Mouse (Mus musculus) lung, embryonic 16.5 days (tissue): ENCODE data around the gene Gm17359. TPM values are rescaled to one million over a fixed set of nuclear protein-coding genes. Genes with fewer than 3 reads are reported as not detected.

ENCODE experiments used
- ATAC-seq: fragments of 200-750 bp; cut with Nextera tagmentation; 2 replicates; pipeline ENCODE4 v1.8.0; 2017; ENCODE audit warnings: low read depth, mild to moderate bottlenecking, moderate library complexity
- H3K27ac ChIP-seq: fragments of 300-500 bp; sonication (generic); 2 replicates; pipeline ENCODE4 v1.5.1; 2014; ENCODE audit warnings: mild to moderate bottlenecking, control low read depth, low read length
- H3K27me3 ChIP-seq: fragments of 300-500 bp; sonication (generic); 2 replicates; pipeline ENCODE4 v1.6.1; 2014; ENCODE audit warnings: low read depth, low read length, mixed read lengths; ENCODE audit not compliant: control insufficient read depth, insufficient read depth
- H3K36me3 ChIP-seq: fragments of 300-500 bp; sonication (generic); 2 replicates; pipeline ENCODE4 v1.6.1; 2014; ENCODE audit warnings: low read length; ENCODE audit not compliant: control insufficient read depth, insufficient read depth
- H3K4me1 ChIP-seq: fragments of 300-500 bp; sonication (generic); replicated peaks from 2 replicates; pipeline ENCODE4 v1.6.1; 2014; ENCODE audit warnings: low read length, mixed read lengths; ENCODE audit not compliant: control insufficient read depth, insufficient read depth
- H3K4me2 ChIP-seq: fragments of 300-500 bp; sonication (generic); 2 replicates; pipeline ENCODE4 v1.6.1; 2014; ENCODE audit warnings: low read depth, low read length, control low read depth
- H3K4me3 ChIP-seq: fragments of 300-500 bp; sonication (generic); 2 replicates; pipeline ENCODE4 v1.5.1; 2014; ENCODE audit warnings: mild to moderate bottlenecking, low read length, control low read depth
- H3K9ac ChIP-seq: fragments of 300-500 bp; sonication (generic); 2 replicates; pipeline ENCODE4 v1.6.1; 2014; ENCODE audit warnings: low read length, control low read depth
- H3K9me3 ChIP-seq: fragments of 300-500 bp; sonication (generic); 2 replicates; pipeline ENCODE4 v1.6.1; 2016; ENCODE audit warnings: low read length; ENCODE audit not compliant: control insufficient read depth
- WGBS: fragments of 180-500 bp; shearing (Covaris S2); extraction: QIAGEN DNeasy Blood & Tissue Kit; methylation state at CpG from one replicate; pipeline ENCODE4 v1.1.7; 2014; 5-methylcytosine and 5-hydroxymethylcytosine counted together
- polyA plus RNA-seq: library from polyadenylated mRNA; unstranded; fragments of >200 nt; fragmentation: Nextera tagmentation; extraction: Ambion mirVana; gene quantifications from 2 replicates; pipeline ENCODE4 v1.2.1, GENCODE M21; 2015

Gene Gm17359
- polyA plus RNA-seq, 1 experiment from 2014 or later, result not detected

DNA sequence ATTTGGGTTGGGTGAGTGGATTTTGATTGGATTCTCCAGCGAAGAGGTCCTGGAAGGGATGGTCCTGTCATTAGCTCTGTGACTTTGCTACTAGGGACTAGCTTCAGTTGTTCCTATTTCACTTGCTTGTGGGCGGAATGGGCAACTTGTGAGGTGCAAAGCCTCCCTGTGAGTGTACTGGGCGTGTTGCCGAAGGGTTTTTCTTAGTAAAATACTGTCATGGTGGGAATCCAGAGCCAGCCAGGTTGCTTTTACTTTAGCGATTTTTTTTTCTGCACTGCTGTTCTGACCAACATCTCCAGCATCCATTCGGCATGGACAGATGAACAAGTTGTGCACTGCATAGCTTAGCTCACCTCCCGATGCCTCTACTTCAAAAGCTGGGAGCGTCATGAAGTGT, 65.6 kb downstream of the Gm17359 start:
- Histone ChIP-seq H3K36me3 (no peaks in the 10 kb centered on the region), H3K27ac (no peak overlapping the region), H3K9me3 (no peaks in the 10 kb centered on the region), H3K4me2 (no peak overlapping the region), H3K4me3 (no peak overlapping the region), H3K27me3 (no peaks in the 10 kb centered on the region), H3K9ac (no peak overlapping the region), H3K4me1 (no peaks in the 10 kb centered on the region)
- no peak for ATAC-seq
- 89% methylated on average over 8 of the region's 8 CpGs for WGBS

DNA sequence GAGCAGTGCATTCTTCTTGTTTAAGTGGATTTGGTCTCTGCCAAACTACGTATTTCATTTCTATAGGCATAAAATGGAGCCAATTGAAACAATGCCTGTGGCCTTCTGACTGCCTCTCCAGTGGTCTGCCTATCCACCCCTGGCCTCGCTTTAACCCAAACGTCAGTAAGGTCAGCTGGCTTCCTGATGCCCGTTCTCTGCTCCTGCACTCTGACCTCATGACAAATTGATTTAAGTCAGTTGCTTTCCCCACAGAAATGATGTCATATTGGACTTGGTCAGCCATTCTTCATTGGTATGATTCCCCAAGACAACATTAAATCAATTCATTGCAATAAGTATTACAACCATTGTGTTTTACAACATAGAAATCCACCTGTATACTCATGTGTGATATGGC, 72.1 kb downstream of the Gm17359 start:
- no peak for ATAC-seq

GRCm38 (mm10) chr3:79409927-79410628, 73.6 kb downstream of the Gm17359 start:
- Histone ChIP-seq H3K27me3 (no peaks in the 10 kb centered on the region), H3K9ac (no peak overlapping the region), H3K4me2 (no peak overlapping the region), H3K4me3 (no peak overlapping the region), H3K36me3 (no peaks in the 10 kb centered on the region), H3K9me3 (no peaks in the 10 kb centered on the region), H3K4me1 (no peaks in the 10 kb centered on the region), H3K27ac (no peak overlapping the region)
- ATAC-seq, result no peak
- 37% methylated on average over 10 of the region's 10 CpGs for WGBS

More for the DNA sequence above, 72.1 kb downstream of the Gm17359 start:
- WGBS, result 52% methylated on average over 4 of the region's 4 CpGs
- Histone ChIP-seq H3K9me3 (no peaks in the 10 kb centered on the region), H3K4me1 (no peaks in the 10 kb centered on the region), H3K36me3 (no peaks in the 10 kb centered on the region), H3K4me2 (no peak overlapping the region), H3K27ac (no peak overlapping the region), H3K9ac (no peak overlapping the region), H3K27me3 (no peaks in the 10 kb centered on the region), H3K4me3 (no peak overlapping the region)

GRCm38 (mm10) chr3:79410629-79410995, 74.2 kb downstream of the Gm17359 start:
- Histone ChIP-seq H3K27me3 (no peaks in the 10 kb centered on the region), H3K9me3 (no peaks in the 10 kb centered on the region), H3K9ac (no peak overlapping the region), H3K27ac (no peak overlapping the region), H3K36me3 (no peaks in the 10 kb centered on the region), H3K4me3 (no peak overlapping the region), H3K4me1 (no peaks in the 10 kb centered on the region), H3K4me2 (no peak overlapping the region)
- ATAC-seq, result no peak
- WGBS, result 36% methylated on average over 5 of the region's 5 CpGs

GRCm38 (mm10) chr3:79411666-79412065, 75.2 kb downstream of the Gm17359 start:
- no peak for ATAC-seq
- H3K9ac ChIP-seq, result no peak overlapping the region
- H3K9me3 ChIP-seq, result no peaks in the 10 kb centered on the region
- no peaks in the 10 kb centered on the region for H3K36me3 ChIP-seq
- no peak overlapping the region for H3K4me2 ChIP-seq
- no peak overlapping the region for H3K27ac ChIP-seq
- WGBS, result 19% methylated on average over 2 of the region's 2 CpGs
- H3K4me1 ChIP-seq, result no peaks in the 10 kb centered on the region
- H3K4me3 ChIP-seq, result no peak overlapping the region
- no peaks in the 10 kb centered on the region for H3K27me3 ChIP-seq

DNA sequence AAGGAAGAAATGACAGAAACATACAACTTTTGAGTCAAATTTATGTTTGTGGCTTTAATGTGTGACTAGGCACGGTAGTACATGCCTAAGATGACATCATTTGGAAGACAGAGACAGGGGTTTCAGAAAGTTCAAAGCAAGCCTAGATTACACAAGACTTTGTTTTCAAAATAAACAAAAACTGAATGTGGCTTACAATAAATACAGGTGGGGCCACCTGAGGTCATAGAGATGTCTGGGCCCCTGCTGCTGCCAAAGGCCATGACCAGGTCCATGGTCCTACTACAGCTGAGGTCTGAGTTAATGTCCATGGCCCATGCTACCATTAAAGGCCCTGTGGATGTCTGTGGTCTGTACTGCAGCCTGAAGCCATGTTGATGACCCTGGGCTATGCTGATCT, 77.0 kb downstream of the Gm17359 start:
- H3K9me3 ChIP-seq, result no peaks in the 10 kb centered on the region
- 59% methylated on average over 1 of the region's 1 CpGs for WGBS
- no peak overlapping the region for H3K27ac ChIP-seq
- H3K4me3 ChIP-seq, result no peak overlapping the region
- H3K36me3 ChIP-seq, result no peaks in the 10 kb centered on the region
- no peaks in the 10 kb centered on the region for H3K27me3 ChIP-seq
- no peak for ATAC-seq
- H3K9ac ChIP-seq, result no peak overlapping the region
- H3K4me1 ChIP-seq, result no peaks in the 10 kb centered on the region
- no peak overlapping the region for H3K4me2 ChIP-seq

- no peak overlapping the region for H3K27ac ChIP-seq
- H3K4me2 ChIP-seq, result no peak overlapping the region
- H3K9me3 ChIP-seq, result no peaks in the 10 kb centered on the region
- no peaks in the 10 kb centered on the region for H3K27me3 ChIP-seq
- no peaks in the 10 kb centered on the region for H3K36me3 ChIP-seq
- no peak overlapping the region for H3K9ac ChIP-seq
- ATAC-seq, result no peak
- no peaks in the 10 kb centered on the region for H3K4me1 ChIP-seq
- no peak overlapping the region for H3K4me3 ChIP-seq
- WGBS, result 63% methylated on average over 5 of the region's 5 CpGs
These were observed 78.6 kb downstream of the Gm17359 start for GRCm38 (mm10) chr3:79415081-79415480.

DNA sequence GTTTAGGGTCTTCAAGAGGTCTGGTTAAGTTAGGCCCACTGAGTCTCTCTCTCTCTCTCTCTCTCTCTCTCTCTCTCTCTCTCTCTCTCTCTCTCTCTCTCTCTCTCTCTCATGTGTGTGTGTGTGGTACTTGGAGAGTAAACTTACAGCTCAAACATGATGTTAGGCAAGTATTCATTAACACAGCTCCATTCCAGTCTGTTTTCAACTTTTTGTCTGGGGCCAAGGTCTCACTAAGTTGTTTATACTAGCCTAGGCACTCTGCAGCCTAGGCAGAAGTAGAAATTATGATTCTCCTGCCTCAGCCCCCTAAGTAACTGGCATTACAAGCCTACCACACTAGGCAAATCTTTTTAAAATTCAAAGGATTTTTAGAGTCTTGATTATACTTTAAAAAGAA, 79.5 kb downstream of the Gm17359 start:
- Histone ChIP-seq H3K27ac (no peak overlapping the region), H3K4me2 (no peak overlapping the region), H3K27me3 (no peaks in the 10 kb centered on the region), H3K4me3 (no peak overlapping the region), H3K9me3 (no peaks in the 10 kb centered on the region), H3K36me3 (no peaks in the 10 kb centered on the region), H3K9ac (no peak overlapping the region), H3K4me1 (no peaks in the 10 kb centered on the region)
- ATAC-seq, result no peak

- no peak overlapping the region for H3K27ac ChIP-seq
- H3K4me2 ChIP-seq, result no peak overlapping the region
- H3K4me3 ChIP-seq, result no peak overlapping the region
- H3K27me3 ChIP-seq, result no peaks in the 10 kb centered on the region
- no peaks in the 10 kb centered on the region for H3K9me3 ChIP-seq
- H3K36me3 ChIP-seq, result no peaks in the 10 kb centered on the region
- no peak overlapping the region for H3K9ac ChIP-seq
- 70% methylated on average over 4 of the region's 4 CpGs for WGBS
- H3K4me1 ChIP-seq, result no peaks in the 10 kb centered on the region
- ATAC-seq, result no peak
These were observed 80.7 kb downstream of the Gm17359 start for GRCm38 (mm10) chr3:79416944-79417680.
